Mouse (Mus musculus): ENCODE results near the gene Tex44. TPM values are rescaled to one million over a fixed set of nuclear protein-coding genes. Genes with fewer than 3 reads are reported as not detected.

Tex44 gene
- polyA plus RNA-seq, 1 experiment = 142 TPM

DNA sequence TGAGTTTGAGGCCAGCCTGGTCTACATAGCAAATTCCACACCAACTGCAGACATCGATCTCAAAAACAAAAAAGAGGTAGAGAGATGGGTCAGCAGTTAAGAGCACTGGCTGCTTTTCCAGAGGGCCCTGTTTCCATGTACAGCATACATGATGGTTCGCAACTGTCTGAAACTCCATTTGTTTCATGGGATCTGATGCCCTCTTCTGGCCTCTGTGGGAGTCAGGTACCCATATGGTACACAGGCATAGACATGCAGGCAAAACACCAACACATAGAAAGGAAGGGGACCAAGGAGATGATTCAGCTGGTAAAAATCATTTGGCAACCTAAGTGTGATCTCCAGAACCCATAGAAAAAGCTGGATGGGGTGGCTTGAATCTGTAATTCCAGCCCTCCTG is 12.4 kb downstream of the Tex44 start:
- Histone ChIP-seq H3K4me3 (ENCODE audit: control insufficient read depth, low read depth, low read length) (no peak overlapping the region), H3K27me3 (ENCODE audit: control insufficient read depth, insufficient read depth, low read length) (no peaks in the 10 kb centered on the region), H3K27ac (ENCODE audit: control insufficient read depth, insufficient read depth, low read depth, low read length) (no peak overlapping the region), H3K36me3 (ENCODE audit: control insufficient read depth, insufficient read depth, low read length) (no peaks in the 10 kb centered on the region), H3K4me1 (ENCODE audit: control insufficient read depth, insufficient read depth, low read length) (peaks cover 29% of the 10 kb centered on the region)
- TF ChIP-seq POLR2A (IDR thresholded peaks at IDR 0.05; ENCODE audit: control insufficient read depth, low read depth, low read length) = no peak
- no peak for TF ChIP-seq CTCF (IDR thresholded peaks at IDR 0.05; ENCODE audit: control insufficient read depth, insufficient read depth, insufficient replicate concordance, low read depth, low read length)

GRCm38 (mm10) chr1:86439487-86440170 is 13.5 kb downstream of the Tex44 start:
- Histone ChIP-seq H3K27me3 (ENCODE audit: control insufficient read depth, insufficient read depth, low read length) (no peaks in the 10 kb centered on the region), H3K36me3 (ENCODE audit: control insufficient read depth, insufficient read depth, low read length) (no peaks in the 10 kb centered on the region), H3K27ac (ENCODE audit: control insufficient read depth, insufficient read depth, low read depth, low read length) (peak overlapping the region; percentile 55), H3K4me3 (ENCODE audit: control insufficient read depth, low read depth, low read length) (peak overlapping the region; percentile 65), H3K4me1 (ENCODE audit: control insufficient read depth, insufficient read depth, low read length) (peaks cover 27% of the 10 kb centered on the region)
- TF ChIP-seq POLR2A (IDR thresholded peaks at IDR 0.05; ENCODE audit: control insufficient read depth, low read depth, low read length) (peak; percentile 54; the same call in 1 of the 2 replicates), CTCF (IDR thresholded peaks at IDR 0.05; ENCODE audit: control insufficient read depth, insufficient read depth, insufficient replicate concordance, low read depth, low read length) (no peak)

DNA sequence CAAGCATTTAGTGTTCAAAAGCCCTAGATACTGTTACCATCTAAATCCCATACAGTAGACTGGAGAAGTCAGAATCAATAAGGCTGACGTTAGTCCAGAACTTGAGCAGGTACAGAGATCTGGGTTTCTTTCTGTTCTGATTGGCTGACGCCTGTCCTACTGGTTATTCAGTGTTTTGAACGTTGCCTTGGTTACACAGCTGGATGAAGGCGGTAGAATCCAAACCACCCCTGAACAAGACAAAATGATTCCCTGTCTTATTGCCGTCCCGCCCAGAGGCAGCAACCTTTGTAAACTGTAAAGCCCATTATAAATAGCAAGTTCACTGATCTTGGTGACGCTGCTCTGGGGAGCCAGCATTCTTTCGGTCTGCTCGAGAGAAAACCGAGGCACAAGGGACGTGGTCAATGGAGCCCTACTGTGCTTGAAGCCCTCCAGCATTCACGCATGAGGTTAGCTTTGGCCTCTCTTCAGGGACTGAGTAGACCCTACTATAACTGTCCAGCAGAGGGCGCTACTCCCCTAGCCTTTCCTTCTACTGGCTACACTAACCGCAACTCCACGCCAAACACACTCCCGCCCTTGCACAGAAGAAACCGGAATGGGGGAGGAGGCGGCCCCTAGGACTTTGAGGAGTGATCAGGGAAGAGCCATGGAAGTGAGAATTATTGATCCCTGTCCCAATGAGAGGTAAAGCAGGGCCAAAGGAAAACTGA is 14.2 kb downstream of the Tex44 start:
- peak overlapping the region; percentile 80 for H3K4me3 ChIP-seq (ENCODE audit: control insufficient read depth, low read depth, low read length)
- no peaks in the 10 kb centered on the region for H3K36me3 ChIP-seq (ENCODE audit: control insufficient read depth, insufficient read depth, low read length)
- TF ChIP-seq CTCF (IDR thresholded peaks at IDR 0.05; ENCODE audit: control insufficient read depth, insufficient read depth, insufficient replicate concordance, low read depth, low read length) = peak; percentile 93; the same call in 1 of the 2 replicates
- no peak; the same call in 1 of the 2 replicates for TF ChIP-seq POLR2A (IDR thresholded peaks at IDR 0.05; ENCODE audit: control insufficient read depth, low read depth, low read length)
- H3K27ac ChIP-seq (ENCODE audit: control insufficient read depth, insufficient read depth, low read depth, low read length) = peak overlapping the region; percentile 88
- peaks cover 23% of the 10 kb centered on the region for H3K4me1 ChIP-seq (ENCODE audit: control insufficient read depth, insufficient read depth, low read length)
- H3K27me3 ChIP-seq (ENCODE audit: control insufficient read depth, insufficient read depth, low read length) = no peaks in the 10 kb centered on the region

GRCm38 (mm10) chr1:86440887-86441723 is 15.0 kb downstream of the Tex44 start:
- Histone ChIP-seq H3K4me3 (ENCODE audit: control insufficient read depth, low read depth, low read length) (peak overlapping the region; percentile 80), H3K36me3 (ENCODE audit: control insufficient read depth, insufficient read depth, low read length) (no peaks in the 10 kb centered on the region), H3K4me1 (ENCODE audit: control insufficient read depth, insufficient read depth, low read length) (peaks cover 19% of the 10 kb centered on the region), H3K27me3 (ENCODE audit: control insufficient read depth, insufficient read depth, low read length) (no peaks in the 10 kb centered on the region), H3K27ac (ENCODE audit: control insufficient read depth, insufficient read depth, low read depth, low read length) (peak overlapping the region; percentile 88)
- no peak for TF ChIP-seq CTCF (IDR thresholded peaks at IDR 0.05; ENCODE audit: control insufficient read depth, insufficient read depth, insufficient replicate concordance, low read depth, low read length)
- TF ChIP-seq POLR2A (IDR thresholded peaks at IDR 0.05; ENCODE audit: control insufficient read depth, low read depth, low read length) = peak; percentile 42; the same call in 1 of the 2 replicates

DNA sequence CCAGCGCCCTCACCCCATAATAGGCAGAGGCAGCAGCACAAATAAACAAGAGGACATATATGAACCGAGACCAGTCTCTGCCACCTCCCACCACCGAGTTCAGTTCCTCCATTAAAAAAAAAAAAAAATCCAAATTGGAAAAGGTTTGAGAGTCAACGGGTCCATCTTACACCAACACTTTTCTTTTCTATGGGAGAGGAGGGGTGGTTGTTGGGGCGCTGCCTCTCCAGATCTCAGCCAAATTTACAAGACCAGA is 15.5 kb downstream of the Tex44 start:
- Histone ChIP-seq H3K4me3 (ENCODE audit: control insufficient read depth, low read depth, low read length) (peak overlapping the region; percentile 80), H3K4me1 (ENCODE audit: control insufficient read depth, insufficient read depth, low read length) (peaks cover 19% of the 10 kb centered on the region), H3K36me3 (ENCODE audit: control insufficient read depth, insufficient read depth, low read length) (no peaks in the 10 kb centered on the region), H3K27me3 (ENCODE audit: control insufficient read depth, insufficient read depth, low read length) (no peaks in the 10 kb centered on the region), H3K27ac (ENCODE audit: control insufficient read depth, insufficient read depth, low read depth, low read length) (peak overlapping the region; percentile 88)
- TF ChIP-seq CTCF (IDR thresholded peaks at IDR 0.05; ENCODE audit: control insufficient read depth, insufficient read depth, insufficient replicate concordance, low read depth, low read length) (no peak), POLR2A (IDR thresholded peaks at IDR 0.05; ENCODE audit: control insufficient read depth, low read depth, low read length) (no peak)

GRCm38 (mm10) chr1:86441980-86442831 is 16.1 kb downstream of the Tex44 start:
- no peak for TF ChIP-seq CTCF (IDR thresholded peaks at IDR 0.05; ENCODE audit: control insufficient read depth, insufficient read depth, insufficient replicate concordance, low read depth, low read length)
- peak; percentile 65; the same call in 1 of the 2 replicates for TF ChIP-seq POLR2A (IDR thresholded peaks at IDR 0.05; ENCODE audit: control insufficient read depth, low read depth, low read length)
- H3K27me3 ChIP-seq (ENCODE audit: control insufficient read depth, insufficient read depth, low read length) = no peaks in the 10 kb centered on the region
- H3K27ac ChIP-seq (ENCODE audit: control insufficient read depth, insufficient read depth, low read depth, low read length) = peak overlapping the region; percentile 88
- no peaks in the 10 kb centered on the region for H3K36me3 ChIP-seq (ENCODE audit: control insufficient read depth, insufficient read depth, low read length)
- H3K4me3 ChIP-seq (ENCODE audit: control insufficient read depth, low read depth, low read length) = peak overlapping the region; percentile 80
- peaks cover 19% of the 10 kb centered on the region for H3K4me1 ChIP-seq (ENCODE audit: control insufficient read depth, insufficient read depth, low read length)

Data from testis, adult 2 months (tissue).